Mouse (Mus musculus): ENCODE measurements at regions not wholly inside any gene's neighbourhood (a gene's known extent, or its start where the extent isn't known, plus 50 kb on each side); places are given as distances from the start of the nearest gene placed in this dataset.

DNA sequence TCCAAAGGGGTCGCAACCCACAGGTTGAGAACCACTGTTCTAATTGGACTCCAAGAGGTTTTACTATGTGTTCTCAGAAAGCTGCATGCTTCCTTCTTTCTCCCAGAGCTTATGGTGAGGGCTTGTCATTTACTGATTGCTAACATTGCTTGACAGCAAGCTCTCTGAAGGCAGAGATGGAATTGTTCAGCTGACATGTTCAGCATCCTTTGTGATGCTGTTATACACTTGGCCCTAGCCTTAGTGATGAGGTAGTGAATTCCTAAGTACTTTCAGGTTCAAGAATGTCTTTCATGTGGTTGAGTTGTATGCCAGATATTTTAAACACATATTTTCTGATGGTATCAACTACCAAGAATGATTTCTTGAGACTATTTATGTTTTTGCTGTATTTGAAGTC lies 202.9 kb upstream of the Zc3h12c start:
- Histone ChIP-seq H3K9ac (no peak overlapping the region), H3K36me3 (no peaks in the 10 kb centered on the region), H3K27me3 (no peaks in the 10 kb centered on the region), H3K27ac (no peak overlapping the region), H3K4me1 (no peaks in the 10 kb centered on the region), H3K9me3 (replicated peaks) (no peaks in the 10 kb centered on the region), H3K4me3 (replicated peaks) (no peak overlapping the region), H3K4me2 (no peak overlapping the region)
- WGBS = 83% methylated on average over 1 of the region's 1 CpGs
- ATAC-seq (replicated peaks; ENCODE audit: low FRiP score) = no peak

DNA sequence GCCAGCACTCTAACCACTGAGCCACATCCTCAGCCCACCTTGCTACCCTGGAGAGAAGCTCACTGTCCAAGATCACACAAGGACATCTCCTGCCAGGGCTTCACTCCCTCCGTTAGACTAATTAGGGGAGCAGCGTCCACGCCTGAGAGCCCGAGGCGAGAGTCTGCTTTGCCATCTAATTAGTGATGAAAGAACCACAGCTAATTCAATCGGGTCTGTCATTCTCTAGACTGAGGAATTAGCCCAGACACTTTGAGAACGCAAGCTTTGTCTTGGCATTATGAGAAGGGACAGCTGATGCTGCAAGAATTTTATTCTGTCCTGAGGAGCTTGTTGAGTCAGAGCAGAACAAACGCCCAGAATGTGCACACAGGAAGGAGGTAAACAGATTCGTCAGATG lies 200.5 kb upstream of the Zc3h12c start:
- Histone ChIP-seq H3K27ac (no peak overlapping the region), H3K36me3 (no peaks in the 10 kb centered on the region), H3K4me1 (no peaks in the 10 kb centered on the region), H3K4me2 (no peak overlapping the region), H3K27me3 (no peaks in the 10 kb centered on the region), H3K9ac (no peak overlapping the region), H3K4me3 (replicated peaks) (no peak overlapping the region), H3K9me3 (replicated peaks) (no peaks in the 10 kb centered on the region)
- 38% methylated on average over 9 of the region's 9 CpGs for WGBS
- no peak for ATAC-seq (replicated peaks; ENCODE audit: low FRiP score)

DNA sequence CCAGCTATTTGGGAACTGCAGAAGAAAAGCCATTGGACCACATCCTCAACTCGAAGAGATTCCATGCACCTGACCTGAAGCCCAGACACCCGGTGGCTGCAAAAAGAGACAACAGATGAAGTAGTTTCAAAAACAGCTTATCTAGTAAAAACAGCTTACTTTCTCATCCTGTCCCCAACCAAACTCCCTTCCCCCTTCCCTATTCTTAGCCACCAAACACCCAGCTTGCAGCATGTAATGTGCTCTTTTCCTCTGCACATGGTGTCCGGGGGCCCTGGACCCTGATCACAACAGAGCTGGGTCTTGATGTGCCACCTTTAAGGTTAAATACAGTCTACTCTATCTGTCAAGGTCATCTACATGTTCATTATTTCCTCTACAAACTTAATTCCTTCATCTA lies 199.7 kb upstream of the Zc3h12c start:
- Histone ChIP-seq H3K9me3 (replicated peaks) (no peaks in the 10 kb centered on the region), H3K36me3 (no peaks in the 10 kb centered on the region), H3K27ac (no peak overlapping the region), H3K4me1 (no peaks in the 10 kb centered on the region), H3K9ac (no peak overlapping the region), H3K27me3 (no peaks in the 10 kb centered on the region), H3K4me2 (no peak overlapping the region), H3K4me3 (replicated peaks) (no peak overlapping the region)
- no peak for ATAC-seq (replicated peaks; ENCODE audit: low FRiP score)
- 68% methylated on average over 3 of the region's 3 CpGs for WGBS

DNA sequence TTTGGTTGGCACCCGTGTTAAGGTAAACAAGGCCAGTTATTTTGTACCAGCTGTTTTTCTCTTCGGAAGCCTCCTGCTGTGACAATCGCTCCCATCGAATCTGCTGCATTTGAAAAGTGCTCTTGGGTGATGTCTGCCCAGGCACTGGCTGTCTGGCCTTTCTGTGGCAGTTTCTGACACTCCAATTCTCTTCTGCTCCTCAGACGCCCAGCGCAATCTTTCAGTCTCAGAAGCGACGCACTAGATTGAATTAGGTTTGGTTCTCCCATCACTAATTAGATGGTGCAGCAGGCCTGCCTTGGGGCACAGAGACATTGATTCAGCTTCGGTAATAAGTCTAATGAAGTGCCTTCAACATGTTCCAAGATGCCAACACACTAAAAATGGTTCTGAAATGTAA lies 197.7 kb upstream of the Zc3h12c start:
- no peaks in the 10 kb centered on the region for H3K4me1 ChIP-seq
- WGBS = 67% methylated on average over 9 of the region's 9 CpGs
- H3K36me3 ChIP-seq = no peaks in the 10 kb centered on the region
- H3K27ac ChIP-seq = no peak overlapping the region
- H3K9me3 ChIP-seq (replicated peaks) = no peaks in the 10 kb centered on the region
- H3K27me3 ChIP-seq = no peaks in the 10 kb centered on the region
- H3K4me3 ChIP-seq (replicated peaks) = no peak overlapping the region
- no peak overlapping the region for H3K4me2 ChIP-seq
- ATAC-seq (replicated peaks; ENCODE audit: low FRiP score) = no peak
- no peak overlapping the region for H3K9ac ChIP-seq

DNA sequence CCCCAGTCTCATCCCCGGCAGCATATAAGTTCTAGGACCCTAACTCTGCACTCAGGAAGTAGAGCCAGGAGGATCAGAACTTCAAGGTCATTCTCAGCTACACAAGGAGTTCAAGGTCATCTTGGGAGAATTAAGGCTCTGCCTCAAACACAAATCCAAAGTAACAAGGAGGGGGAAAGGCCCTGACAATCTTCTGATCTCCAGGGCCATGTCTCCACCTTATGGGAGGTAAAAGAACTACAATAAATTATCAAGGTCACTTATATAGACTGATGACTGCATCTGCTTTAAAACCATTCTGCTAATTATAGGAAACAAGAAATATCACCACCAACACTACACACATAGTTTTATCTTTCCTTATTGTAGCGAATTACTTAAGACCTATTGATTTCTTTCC lies 193.2 kb upstream of the Zc3h12c start:
- no peaks in the 10 kb centered on the region for H3K27me3 ChIP-seq
- 67% methylated on average over 2 of the region's 2 CpGs for WGBS
- no peaks in the 10 kb centered on the region for H3K9me3 ChIP-seq (replicated peaks)
- H3K4me2 ChIP-seq = no peak overlapping the region
- H3K9ac ChIP-seq = no peak overlapping the region
- no peak overlapping the region for H3K27ac ChIP-seq
- H3K36me3 ChIP-seq = no peaks in the 10 kb centered on the region
- no peaks in the 10 kb centered on the region for H3K4me1 ChIP-seq
- no peak for ATAC-seq (replicated peaks; ENCODE audit: low FRiP score)
- no peak overlapping the region for H3K4me3 ChIP-seq (replicated peaks)

DNA sequence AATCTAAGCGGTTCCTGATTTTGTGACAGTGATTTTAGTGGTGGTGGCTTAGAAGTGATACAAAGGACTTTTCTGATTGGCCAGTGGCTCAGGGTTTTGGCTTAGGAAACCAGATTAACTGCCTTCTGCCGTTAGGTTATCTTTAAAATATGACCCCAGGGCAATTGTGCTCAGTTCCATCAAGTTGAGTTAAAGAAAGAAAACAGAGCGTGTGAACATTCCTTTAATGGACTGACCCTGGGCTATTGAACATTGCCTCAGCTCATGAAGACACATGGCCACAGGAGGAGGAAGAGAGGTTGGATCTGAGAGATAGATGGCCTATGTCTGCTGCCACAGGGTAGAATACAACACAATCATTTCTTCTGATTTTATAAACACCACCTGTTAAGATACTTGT lies 191.0 kb upstream of the Zc3h12c start:
- no peak overlapping the region for H3K27ac ChIP-seq
- ATAC-seq (replicated peaks; ENCODE audit: low FRiP score) = no peak
- no peak overlapping the region for H3K4me3 ChIP-seq (replicated peaks)
- no peaks in the 10 kb centered on the region for H3K36me3 ChIP-seq
- WGBS = 37% methylated on average over 3 of the region's 3 CpGs
- no peak overlapping the region for H3K9ac ChIP-seq
- no peaks in the 10 kb centered on the region for H3K4me1 ChIP-seq
- H3K9me3 ChIP-seq (replicated peaks) = no peaks in the 10 kb centered on the region
- H3K27me3 ChIP-seq = no peaks in the 10 kb centered on the region
- no peak overlapping the region for H3K4me2 ChIP-seq

DNA sequence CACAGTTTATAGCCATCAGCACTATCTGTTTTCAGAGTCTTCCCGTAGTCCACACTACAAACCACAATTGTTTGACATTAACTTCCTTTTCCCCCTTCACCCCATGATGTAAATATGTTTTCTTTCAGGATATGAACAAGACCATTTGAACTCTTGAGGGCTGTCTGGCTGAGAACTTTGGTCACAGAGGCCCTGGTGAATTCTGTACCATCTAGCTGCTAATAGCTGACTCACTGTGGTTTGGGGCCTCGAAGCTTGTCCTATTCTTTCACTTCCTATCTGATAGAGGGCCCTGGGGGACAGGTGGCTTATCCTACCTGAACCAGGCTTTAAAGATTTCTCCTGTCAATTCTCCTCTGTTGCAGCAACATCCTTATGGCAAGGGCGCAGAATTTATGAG lies 188.2 kb upstream of the Zc3h12c start:
- no peak overlapping the region for H3K4me3 ChIP-seq (replicated peaks)
- H3K4me2 ChIP-seq = no peak overlapping the region
- no peak for ATAC-seq (replicated peaks; ENCODE audit: low FRiP score)
- no peak overlapping the region for H3K27ac ChIP-seq
- WGBS = 71% methylated on average over 3 of the region's 3 CpGs
- no peaks in the 10 kb centered on the region for H3K9me3 ChIP-seq (replicated peaks)
- no peaks in the 10 kb centered on the region for H3K36me3 ChIP-seq
- no peak overlapping the region for H3K9ac ChIP-seq
- no peaks in the 10 kb centered on the region for H3K27me3 ChIP-seq
- H3K4me1 ChIP-seq = no peaks in the 10 kb centered on the region

DNA sequence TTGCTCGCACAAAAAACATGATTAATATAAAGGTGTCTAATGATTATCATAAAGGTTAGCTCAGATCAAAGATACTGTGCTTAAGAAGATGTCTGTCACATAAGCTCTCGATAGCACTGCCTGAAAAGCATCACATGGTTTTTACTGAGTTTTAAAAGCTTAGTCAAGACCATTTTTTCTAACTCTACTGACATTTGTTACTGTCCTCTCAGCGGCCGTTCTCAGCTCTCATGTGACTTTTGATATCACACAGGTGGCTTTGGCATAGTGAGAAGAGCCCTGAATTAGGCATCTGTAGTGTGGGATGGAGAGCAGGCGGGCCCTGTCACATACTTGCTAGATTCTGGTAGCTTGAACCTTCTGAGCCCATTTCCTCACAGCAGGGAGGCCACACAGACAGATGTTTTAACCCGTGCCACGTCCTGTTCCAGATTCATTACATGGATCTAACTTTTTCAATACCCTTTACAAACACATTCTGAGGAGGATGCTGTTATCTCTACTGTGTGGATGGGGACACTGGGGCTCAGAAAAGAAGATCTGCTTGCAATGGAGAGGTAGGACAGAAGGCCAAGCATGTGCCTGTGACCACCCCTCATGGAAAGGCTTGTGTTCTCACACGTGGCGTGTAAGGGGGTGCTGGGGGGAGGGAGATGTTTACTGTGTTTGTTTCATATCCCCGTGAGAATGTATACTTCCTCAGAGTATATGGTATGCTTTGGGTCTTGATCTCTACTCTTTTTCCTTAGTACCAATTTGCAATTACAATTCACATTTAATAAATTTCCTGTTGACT lies 187.0 kb upstream of the Zc3h12c start:
- ATAC-seq (replicated peaks; ENCODE audit: low FRiP score) = no peak
- Histone ChIP-seq H3K4me1 (no peaks in the 10 kb centered on the region), H3K4me3 (replicated peaks) (no peak overlapping the region), H3K27ac (no peak overlapping the region), H3K9ac (no peak overlapping the region), H3K9me3 (replicated peaks) (no peaks in the 10 kb centered on the region), H3K4me2 (no peak overlapping the region), H3K27me3 (no peaks in the 10 kb centered on the region), H3K36me3 (no peaks in the 10 kb centered on the region)
- 51% methylated on average over 10 of the region's 10 CpGs for WGBS

DNA sequence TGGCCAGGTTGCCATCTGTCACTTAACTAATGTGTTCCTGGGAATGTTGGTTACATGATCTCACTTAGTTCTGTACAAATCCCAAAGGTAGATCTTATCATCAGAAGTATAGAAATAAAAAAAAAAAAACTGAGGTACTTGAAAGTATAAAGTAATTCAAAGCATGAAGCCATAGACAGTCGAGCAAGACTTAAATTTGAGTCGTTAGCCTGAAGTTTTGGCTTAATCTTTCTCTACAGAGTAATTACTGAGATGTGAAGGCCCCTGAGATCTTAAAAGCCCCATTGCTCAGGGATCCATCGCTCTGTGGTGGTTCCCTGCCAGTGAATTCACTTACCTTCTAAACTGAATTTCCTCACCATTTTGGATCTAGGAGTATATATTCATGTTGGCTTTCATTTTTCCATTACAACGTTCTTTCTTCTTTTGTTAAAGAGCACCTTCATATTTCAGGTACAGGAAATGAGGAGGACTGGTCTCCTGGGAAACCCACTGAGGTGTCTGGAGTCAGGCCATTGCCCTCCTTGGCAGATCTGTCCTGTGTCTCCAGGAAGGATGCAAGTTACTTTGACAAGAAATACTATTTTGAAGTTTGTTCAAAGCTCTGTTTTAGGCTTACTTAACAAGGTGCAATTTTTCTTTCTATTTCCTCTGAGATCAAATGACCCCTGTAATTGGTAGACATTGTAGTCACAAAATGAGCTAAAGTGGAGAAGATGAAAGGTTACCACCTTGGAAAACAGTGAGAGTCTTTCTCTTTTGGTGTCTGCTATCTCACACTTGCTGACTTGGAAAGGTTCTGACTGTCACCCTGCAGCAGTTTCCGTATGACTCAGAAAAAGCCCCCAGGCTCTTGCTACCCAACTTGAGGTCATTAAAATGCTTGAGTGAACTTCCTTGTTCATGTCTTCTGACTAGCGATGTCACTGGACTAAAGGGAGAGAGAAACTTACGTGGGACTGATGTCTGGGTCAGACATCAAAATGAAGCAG lies 180.5 kb upstream of the Zc3h12c start:
- Histone ChIP-seq H3K4me3 (replicated peaks) (no peak overlapping the region), H3K36me3 (no peaks in the 10 kb centered on the region), H3K9ac (no peak overlapping the region), H3K4me2 (no peak overlapping the region), H3K27ac (no peak overlapping the region), H3K9me3 (replicated peaks) (no peaks in the 10 kb centered on the region), H3K4me1 (no peaks in the 10 kb centered on the region), H3K27me3 (no peaks in the 10 kb centered on the region)
- ATAC-seq (replicated peaks; ENCODE audit: low FRiP score) = no peak
- 65% methylated on average over 7 of the region's 7 CpGs for WGBS

DNA sequence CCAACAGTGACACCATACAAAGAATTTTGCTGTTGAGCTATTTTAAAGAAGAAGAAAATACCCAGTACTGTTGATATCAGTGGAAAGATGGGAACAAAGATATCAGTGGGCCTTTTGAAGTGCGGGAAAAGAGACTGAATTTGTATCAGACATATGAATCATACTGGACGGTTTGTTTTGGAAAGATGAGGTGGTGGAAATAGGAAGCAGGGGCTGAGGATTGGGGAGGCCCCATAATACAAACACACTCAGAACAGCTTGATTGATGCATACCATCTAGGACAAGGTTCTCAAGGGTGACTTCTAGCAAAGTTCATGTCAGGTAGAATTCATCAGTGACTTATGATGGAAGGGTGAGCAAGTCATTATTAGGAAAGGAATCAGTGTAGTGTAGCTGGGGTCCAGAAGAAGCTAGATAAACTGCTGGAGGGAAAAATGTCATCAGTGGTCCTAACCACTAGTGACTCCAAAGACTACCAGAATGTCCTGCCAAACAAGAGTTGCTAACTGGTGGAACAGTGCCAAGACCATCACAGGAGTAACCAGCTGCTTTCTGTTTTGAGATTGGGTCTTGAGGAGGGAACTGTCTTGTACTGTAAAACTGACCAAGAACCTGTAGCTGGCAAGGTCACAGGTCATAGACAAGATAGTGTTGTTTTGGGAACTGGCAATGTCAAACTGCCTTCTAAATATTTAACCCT lies 176.0 kb upstream of the Zc3h12c start:
- no peak for ATAC-seq (replicated peaks; ENCODE audit: low FRiP score)
- Histone ChIP-seq H3K9me3 (replicated peaks) (no peaks in the 10 kb centered on the region), H3K27ac (no peak overlapping the region), H3K4me2 (no peak overlapping the region), H3K4me1 (no peaks in the 10 kb centered on the region), H3K9ac (no peak overlapping the region), H3K4me3 (replicated peaks) (no peak overlapping the region), H3K27me3 (no peaks in the 10 kb centered on the region), H3K36me3 (no peaks in the 10 kb centered on the region)
- WGBS = 39% methylated on average over 2 of the region's 2 CpGs

DNA sequence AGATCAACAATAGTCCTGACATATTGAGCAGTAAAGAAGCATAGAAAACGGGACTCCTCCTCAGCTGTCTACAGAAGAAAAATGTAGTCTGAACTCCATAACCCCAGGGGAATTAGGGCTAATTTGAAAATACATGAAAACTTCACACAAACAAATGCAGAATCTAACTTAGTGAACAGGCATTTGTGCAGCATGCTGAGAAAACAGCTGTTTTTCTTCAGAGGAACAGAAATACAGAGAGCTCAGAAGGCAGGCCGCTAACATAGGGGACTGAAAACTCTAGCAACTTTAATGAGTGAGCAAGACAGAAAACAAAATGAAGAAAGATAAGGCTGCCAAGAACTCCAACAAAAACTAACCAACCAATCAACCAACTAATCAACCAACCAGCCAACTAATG lies 172.7 kb upstream of the Zc3h12c start:
- Histone ChIP-seq H3K9ac (no peak overlapping the region), H3K4me3 (replicated peaks) (no peak overlapping the region), H3K36me3 (no peaks in the 10 kb centered on the region), H3K4me2 (no peak overlapping the region), H3K9me3 (replicated peaks) (no peaks in the 10 kb centered on the region), H3K4me1 (no peaks in the 10 kb centered on the region), H3K27ac (0 out of 2 replicates have a peak overlapping the region, but pooled peaks have one; percentile 15), H3K27me3 (no peaks in the 10 kb centered on the region)
- WGBS = 44% methylated on average over 2 of the region's 2 CpGs
- ATAC-seq (replicated peaks; ENCODE audit: low FRiP score) = peak; percentile 62; the same call in 1 of the 2 replicates

DNA sequence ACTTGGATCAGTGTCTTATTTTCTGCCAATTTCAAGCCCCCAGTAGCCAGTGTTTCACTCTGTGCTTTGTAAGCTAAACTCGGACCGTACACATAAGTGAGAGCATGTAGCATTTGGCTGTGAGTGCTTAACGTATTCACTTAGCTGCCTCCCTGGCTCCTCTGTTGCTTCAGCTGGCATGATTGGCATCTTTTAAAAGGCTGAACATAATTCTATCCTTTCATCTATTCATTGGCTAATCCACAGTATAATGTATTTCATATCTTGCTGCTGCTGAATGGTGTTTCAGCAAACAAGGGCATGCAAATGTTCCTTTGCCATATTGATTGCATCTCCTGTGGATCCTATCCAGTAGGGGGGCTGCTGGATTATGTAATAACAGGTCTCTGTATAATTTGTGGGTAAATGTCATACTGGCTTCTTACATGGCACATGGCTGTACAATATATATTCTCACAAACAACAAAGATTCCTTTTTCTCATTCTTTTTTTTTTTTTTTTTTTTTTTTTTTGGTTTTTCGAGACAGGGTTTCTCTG lies 169.5 kb upstream of the Zc3h12c start:
- no peak overlapping the region for H3K9ac ChIP-seq
- H3K27ac ChIP-seq = no peak overlapping the region
- H3K4me2 ChIP-seq = no peak overlapping the region
- no peak for ATAC-seq (replicated peaks; ENCODE audit: low FRiP score)
- H3K36me3 ChIP-seq = no peaks in the 10 kb centered on the region
- no peak overlapping the region for H3K4me3 ChIP-seq (replicated peaks)
- peaks cover 10% of the 10 kb centered on the region for H3K4me1 ChIP-seq
- no peaks in the 10 kb centered on the region for H3K9me3 ChIP-seq (replicated peaks)
- H3K27me3 ChIP-seq = no peaks in the 10 kb centered on the region
- WGBS = 82% methylated on average over 4 of the region's 4 CpGs
